Mouse (Mus musculus) heart, embryonic 11.5 days (tissue): ENCODE measurements around the gene Ralgps1. TPM values are rescaled to one million over a fixed set of nuclear protein-coding genes. Genes with fewer than 3 reads are reported as not detected.

ENCODE experiments used
- ATAC-seq: fragments of 200-750 bp; cut with Nextera tagmentation; replicated peaks from 2 replicates; pipeline ENCODE4 v1.8.0; 2017; ENCODE audit warnings: moderate library complexity; ENCODE audit not compliant: insufficient number of reproducible peaks, low FRiP score, low TSS enrichment
- H3K27ac ChIP-seq: fragments of 300-500 bp; sonication (generic); 2 replicates; pipeline ENCODE4 v1.5.1; 2014; ENCODE audit warnings: mild to moderate bottlenecking, low read depth, low read length
- H3K27me3 ChIP-seq: fragments of 300-500 bp; sonication (generic); 2 replicates; pipeline ENCODE4 v1.6.1; 2014; ENCODE audit warnings: mild to moderate bottlenecking, low read length, mixed read lengths; ENCODE audit not compliant: control insufficient read depth, insufficient read depth
- H3K36me3 ChIP-seq: fragments of 300-500 bp; sonication (generic); 2 replicates; pipeline ENCODE4 v1.6.1; 2014; ENCODE audit warnings: mild to moderate bottlenecking, low read length, moderate library complexity, mixed read lengths; ENCODE audit not compliant: control insufficient read depth, insufficient read depth
- H3K4me1 ChIP-seq: fragments of 300-500 bp; sonication (generic); 2 replicates; pipeline ENCODE4 v1.6.1; 2014; ENCODE audit warnings: low read length; ENCODE audit not compliant: control insufficient read depth, insufficient read depth
- H3K4me2 ChIP-seq: fragments of 300-500 bp; sonication (generic); 2 replicates; pipeline ENCODE4 v1.6.1; 2014; ENCODE audit warnings: mild to moderate bottlenecking, moderate library complexity
- H3K4me3 ChIP-seq: fragments of 300-500 bp; sonication (generic); 2 replicates; pipeline ENCODE4 v1.5.1; 2014; ENCODE audit warnings: low read depth, low read length
- H3K9ac ChIP-seq: fragments of 300-500 bp; sonication (generic); 2 replicates; pipeline ENCODE4 v1.6.1; 2014; ENCODE audit warnings: mild to moderate bottlenecking, low read depth, low read length, moderate library complexity
- H3K9me3 ChIP-seq: fragments of 300-500 bp; sonication (generic); replicated peaks from 2 replicates; pipeline ENCODE4 v1.6.1; 2016; ENCODE audit warnings: low read length; ENCODE audit not compliant: control insufficient read depth
- WGBS: fragments of 180-500 bp; shearing (Covaris S2); extraction: QIAGEN DNeasy Blood & Tissue Kit; methylation state at CpG from one replicate; pipeline ENCODE4 v1.1.7; 2014; ENCODE audit not compliant: insufficient replicate concordance; 5-methylcytosine and 5-hydroxymethylcytosine counted together
- polyA plus RNA-seq: library from polyadenylated mRNA; unstranded; fragments of >200 nt; fragmentation: Nextera tagmentation; extraction: Ambion mirVana; gene quantifications from 2 replicates; pipeline ENCODE4 v1.2.1, GENCODE M21; 2014

Gene Ralgps1
- polyA plus RNA-seq, 1 experiment from 2014 or later = 6.6 TPM

- ATAC-seq = no peak
- H3K27me3 ChIP-seq = no peaks in the 10 kb centered on the region
- WGBS = 38% methylated on average over 3 of the region's 3 CpGs
- H3K9ac ChIP-seq = no peak overlapping the region
- peaks cover 4% of the 10 kb centered on the region; the same call in 1 of the 2 replicates for H3K4me1 ChIP-seq
- H3K4me3 ChIP-seq = no peak overlapping the region
- H3K36me3 ChIP-seq = no peaks in the 10 kb centered on the region
- H3K27ac ChIP-seq = no peak overlapping the region
- H3K4me2 ChIP-seq = no peak overlapping the region
- no peaks in the 10 kb centered on the region for H3K9me3 ChIP-seq
Observed at GRCm38 (mm10) chr2:33300371-33301046, 70.8 kb downstream of the Ralgps1 start.

DNA sequence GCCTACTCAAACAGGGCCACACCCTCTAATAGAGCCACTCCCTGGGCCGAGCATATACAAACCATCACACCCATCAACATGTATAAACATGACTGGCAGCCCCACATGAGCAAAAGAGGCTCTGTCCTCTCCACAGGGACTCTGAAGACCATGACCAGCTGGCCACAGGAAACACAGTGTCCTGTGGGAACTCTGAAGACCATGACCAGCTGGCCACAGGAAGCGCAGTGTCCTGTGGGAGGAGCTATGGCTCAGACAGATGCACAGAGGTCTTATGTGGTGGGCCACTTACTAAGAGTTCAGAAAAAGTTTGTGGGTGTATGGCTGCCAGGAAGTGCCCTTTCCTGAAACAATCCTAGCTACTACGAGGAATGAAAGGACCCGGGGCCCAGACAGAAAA lies 72.4 kb downstream of the Ralgps1 start:
- Histone ChIP-seq H3K27ac (no peak overlapping the region), H3K36me3 (no peaks in the 10 kb centered on the region), H3K4me3 (no peak overlapping the region), H3K9ac (no peak overlapping the region), H3K4me1 (peaks cover 4% of the 10 kb centered on the region; the same call in 1 of the 2 replicates), H3K27me3 (no peaks in the 10 kb centered on the region), H3K9me3 (no peaks in the 10 kb centered on the region), H3K4me2 (no peak overlapping the region)
- WGBS = 73% methylated on average over 4 of the region's 4 CpGs
- no peak for ATAC-seq

GRCm38 (mm10) chr2:33295115-33295514 lies 76.2 kb downstream of the Ralgps1 start:
- H3K4me2 ChIP-seq = no peak overlapping the region
- no peak overlapping the region for H3K9ac ChIP-seq
- no peaks in the 10 kb centered on the region for H3K9me3 ChIP-seq
- H3K4me1 ChIP-seq = peaks cover 6% of the 10 kb centered on the region
- no peaks in the 10 kb centered on the region for H3K36me3 ChIP-seq
- no peak overlapping the region for H3K4me3 ChIP-seq
- H3K27ac ChIP-seq = no peak overlapping the region
- 81% methylated on average over 5 of the region's 5 CpGs for WGBS
- no peaks in the 10 kb centered on the region for H3K27me3 ChIP-seq
- no peak for ATAC-seq

DNA sequence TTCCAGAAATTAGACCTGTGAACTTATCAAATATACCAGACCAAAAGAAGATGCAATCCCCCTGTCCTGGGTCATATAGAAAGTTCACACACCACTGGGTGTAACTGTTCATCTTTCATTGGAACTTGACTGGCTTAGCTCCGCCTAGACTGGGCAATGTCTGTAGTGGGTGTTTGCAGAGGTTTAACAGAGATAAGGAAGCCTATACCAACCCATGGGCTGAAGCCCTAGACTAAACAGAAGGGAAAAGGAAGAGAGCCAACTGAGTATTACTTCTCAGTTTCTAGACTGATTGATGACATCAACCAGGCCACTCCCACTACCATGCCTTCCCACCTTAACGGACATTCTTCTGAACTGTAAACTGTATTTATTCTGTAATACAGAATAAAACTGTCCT lies 79.2 kb downstream of the Ralgps1 start:
- no peak overlapping the region for H3K4me3 ChIP-seq
- WGBS = 60% methylated on average over 2 of the region's 2 CpGs
- H3K4me1 ChIP-seq = peaks cover 6% of the 10 kb centered on the region
- ATAC-seq = no peak
- no peaks in the 10 kb centered on the region for H3K9me3 ChIP-seq
- H3K27me3 ChIP-seq = no peaks in the 10 kb centered on the region
- H3K36me3 ChIP-seq = no peaks in the 10 kb centered on the region
- no peak overlapping the region for H3K9ac ChIP-seq
- H3K4me2 ChIP-seq = no peak overlapping the region
- H3K27ac ChIP-seq = no peak overlapping the region

- H3K27ac ChIP-seq = no peak overlapping the region
- 83% methylated on average over 8 of the region's 8 CpGs for WGBS
Observed at GRCm38 (mm10) chr2:33290491-33290890, 80.8 kb downstream of the Ralgps1 start.

GRCm38 (mm10) chr2:33288837-33289236 lies 82.4 kb downstream of the Ralgps1 start:
- no peak for ATAC-seq
- Histone ChIP-seq H3K9me3 (no peaks in the 10 kb centered on the region), H3K4me3 (no peak overlapping the region)

More at GRCm38 (mm10) chr2:33290491-33290890, 80.8 kb downstream of the Ralgps1 start:
- Histone ChIP-seq H3K9me3 (no peaks in the 10 kb centered on the region), H3K4me2 (no peak overlapping the region), H3K27me3 (no peaks in the 10 kb centered on the region), H3K4me3 (no peak overlapping the region), H3K4me1 (peaks cover 6% of the 10 kb centered on the region), H3K36me3 (no peaks in the 10 kb centered on the region), H3K9ac (no peak overlapping the region)
- ATAC-seq = no peak

GRCm38 (mm10) chr2:33283674-33284073 lies 87.6 kb downstream of the Ralgps1 start:
- no peak overlapping the region for H3K27ac ChIP-seq

More at GRCm38 (mm10) chr2:33288837-33289236, 82.4 kb downstream of the Ralgps1 start:
- H3K4me2 ChIP-seq = no peak overlapping the region
- H3K27ac ChIP-seq = no peak overlapping the region
- H3K36me3 ChIP-seq = no peaks in the 10 kb centered on the region
- WGBS = 87% methylated on average over 5 of the region's 5 CpGs
- H3K27me3 ChIP-seq = no peaks in the 10 kb centered on the region
- H3K9ac ChIP-seq = no peak overlapping the region
- peaks cover 6% of the 10 kb centered on the region for H3K4me1 ChIP-seq

GRCm38 (mm10) chr2:33282877-33283276 lies 88.4 kb downstream of the Ralgps1 start:
- ATAC-seq = no peak
- H3K27ac ChIP-seq = no peak overlapping the region

More at GRCm38 (mm10) chr2:33283674-33284073, 87.6 kb downstream of the Ralgps1 start:
- no peaks in the 10 kb centered on the region for H3K9me3 ChIP-seq
- peaks cover 7% of the 10 kb centered on the region; the same call in 1 of the 2 replicates for H3K4me1 ChIP-seq
- WGBS = 76% methylated on average over 2 of the region's 2 CpGs
- ATAC-seq = no peak
- H3K36me3 ChIP-seq = no peaks in the 10 kb centered on the region
- no peak overlapping the region for H3K9ac ChIP-seq
- H3K4me3 ChIP-seq = no peak overlapping the region
- no peaks in the 10 kb centered on the region for H3K27me3 ChIP-seq
- no peak overlapping the region for H3K4me2 ChIP-seq

DNA sequence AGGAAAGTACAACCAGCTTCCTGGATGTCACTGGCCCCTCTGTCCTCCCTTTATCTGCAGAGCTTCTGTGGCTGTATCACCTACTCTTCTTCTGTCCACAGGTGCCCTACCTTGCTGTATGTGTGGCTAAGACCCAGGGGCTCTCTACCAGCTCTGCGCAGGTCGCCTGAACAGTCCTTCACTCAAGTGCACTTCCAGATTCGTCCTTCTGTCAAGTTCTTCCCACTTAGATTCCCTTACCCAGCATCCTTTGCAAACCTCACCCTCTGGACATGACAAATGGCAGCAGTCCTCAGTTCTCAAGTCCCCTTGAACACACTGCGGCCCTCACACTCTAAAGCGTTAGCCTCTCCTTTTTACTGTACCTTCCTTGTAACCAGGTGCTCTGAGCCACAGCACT lies 89.5 kb downstream of the Ralgps1 start:
- Histone ChIP-seq H3K27ac (no peak overlapping the region), H3K27me3 (no peaks in the 10 kb centered on the region), H3K36me3 (no peaks in the 10 kb centered on the region), H3K4me2 (no peak overlapping the region), H3K9ac (no peak overlapping the region), H3K4me1 (peaks cover 7% of the 10 kb centered on the region; the same call in 1 of the 2 replicates), H3K9me3 (no peaks in the 10 kb centered on the region), H3K4me3 (no peak overlapping the region)
- 76% methylated on average over 5 of the region's 5 CpGs for whole genome bisulfite sequencing
- no peak for ATAC-seq

More at GRCm38 (mm10) chr2:33282877-33283276, 88.4 kb downstream of the Ralgps1 start:
- WGBS = 53% methylated on average over 4 of the region's 4 CpGs
- H3K9ac ChIP-seq = no peak overlapping the region
- no peak overlapping the region for H3K4me2 ChIP-seq
- H3K9me3 ChIP-seq = no peaks in the 10 kb centered on the region
- peaks cover 7% of the 10 kb centered on the region; the same call in 1 of the 2 replicates for H3K4me1 ChIP-seq
- no peak overlapping the region for H3K4me3 ChIP-seq
- H3K27me3 ChIP-seq = no peaks in the 10 kb centered on the region
- no peaks in the 10 kb centered on the region for H3K36me3 ChIP-seq
